Mouse (Mus musculus) brain, embryonic 18.5 days (tissue): ENCODE data around the gene Il20.

Experiments used
- DNase-seq: peaks from one replicate; pipeline ENCODE4 v3.0.0-alpha.2; 2012; ENCODE audit warnings: low read depth, low spot score

Gene Il20

GRCm38 (mm10) chr1:130865541-130866221, 45.6 kb downstream of the Il20 start, which contains the start of gene Fcmr:
Gene Fcmr, plus strand, starts transcription at chr1:130865669.
- DNase-seq: no peak

- DNase-seq: no peak
Observed at GRCm38 (mm10) chr1:130864741-130865140, 46.5 kb downstream of the Il20 start.

- DNase-seq: no peak
Observed at GRCm38 (mm10) chr1:130864238-130864637, 47.0 kb downstream of the Il20 start.

- DNase-seq: no peak
Observed at GRCm38 (mm10) chr1:130857456-130857855, 53.8 kb downstream of the Il20 start.
